Mouse (Mus musculus): ENCODE measurements around the gene Gucy2g. TPM values are rescaled to one million over a fixed set of nuclear protein-coding genes. Genes with fewer than 3 reads are reported as not detected.

The Gucy2g gene
- polyA plus RNA-seq, 1 experiment from 2014 or later = not detected

- WGBS = 74% methylated on average over 5 of the region's 5 CpGs
- Histone ChIP-seq H3K4me1 (ENCODE audit: control insufficient read depth in 2 of 2, insufficient read depth in 2 of 2, low read length in 2 of 2) (peaks cover 2 to 3% of the 10 kb centered on the region in 2 experiments; a peak in 1 of 4 replicates), H3K36me3 (ENCODE audit: control insufficient read depth, insufficient read depth, low read length) (peaks cover 19% of the 10 kb centered on the region), H3K27ac (replicated peaks in 1 of 2; ENCODE audit: control insufficient read depth in 1 of 2, insufficient read depth in 1 of 2, low read depth in 2 of 2, low read length in 2 of 2) (no peak overlapping the region), H3K9ac (ENCODE audit: low read length) (no peak overlapping the region), H3K4me2 (ENCODE audit: low read length) (no peak overlapping the region), H3K27me3 (ENCODE audit: control insufficient read depth, insufficient read depth, low read length) (no peaks in the 10 kb centered on the region), H3K4me3 (ENCODE audit: control insufficient read depth in 1 of 2, insufficient read depth in 1 of 2, low read depth in 1 of 2, low read length in 2 of 2) (no peak overlapping the region), H3K9me3 (ENCODE audit: control insufficient read depth, low read length) (no peaks in the 10 kb centered on the region)
- ATAC-seq (ENCODE audit: insufficient number of reproducible peaks, insufficient read depth, low FRiP score, low read depth) = no peak
Observed at GRCm38 (mm10) chr19:55269051-55269450, 28.0 kb upstream of the Gucy2g start.

- Histone ChIP-seq H3K9me3 (ENCODE audit: control insufficient read depth, low read length) (no peaks in the 10 kb centered on the region), H3K27me3 (ENCODE audit: control insufficient read depth, insufficient read depth, low read length) (no peaks in the 10 kb centered on the region), H3K36me3 (ENCODE audit: control insufficient read depth, insufficient read depth, low read length) (peaks cover 17% of the 10 kb centered on the region), H3K4me1 (ENCODE audit: control insufficient read depth in 2 of 2, insufficient read depth in 2 of 2, low read length in 2 of 2) (peaks cover 2 to 3% of the 10 kb centered on the region in 2 experiments; a peak in 1 of 4 replicates), H3K4me3 (ENCODE audit: control insufficient read depth in 1 of 2, insufficient read depth in 1 of 2, low read depth in 1 of 2, low read length in 2 of 2) (no peak overlapping the region), H3K9ac (ENCODE audit: low read length) (no peak overlapping the region), H3K27ac (replicated peaks in 1 of 2; ENCODE audit: control insufficient read depth in 1 of 2, insufficient read depth in 1 of 2, low read depth in 2 of 2, low read length in 2 of 2) (no peak overlapping the region), H3K4me2 (ENCODE audit: low read length) (no peak overlapping the region)
- WGBS = 59% methylated on average over 3 of the region's 3 CpGs
- ATAC-seq (ENCODE audit: insufficient number of reproducible peaks, insufficient read depth, low FRiP score, low read depth) = no peak
Observed at GRCm38 (mm10) chr19:55268150-55268549, 27.1 kb upstream of the Gucy2g start.

GRCm38 (mm10) chr19:55266786-55267185 is 25.8 kb upstream of the Gucy2g start:
- H3K27ac ChIP-seq (replicated peaks in 1 of 2; ENCODE audit: control insufficient read depth in 1 of 2, insufficient read depth in 1 of 2, low read depth in 2 of 2, low read length in 2 of 2) = no peak overlapping the region
- 87% methylated on average over 3 of the region's 3 CpGs for WGBS
- no peak for ATAC-seq (ENCODE audit: insufficient number of reproducible peaks, insufficient read depth, low FRiP score, low read depth)

GRCm38 (mm10) chr19:55265269-55265668 is 24.2 kb upstream of the Gucy2g start:
- no peak overlapping the region for H3K27ac ChIP-seq (replicated peaks in 1 of 2; ENCODE audit: control insufficient read depth in 1 of 2, insufficient read depth in 1 of 2, low read depth in 2 of 2, low read length in 2 of 2)
- H3K9ac ChIP-seq (ENCODE audit: low read length) = no peak overlapping the region
- no peaks in the 10 kb centered on the region for H3K27me3 ChIP-seq (ENCODE audit: control insufficient read depth, insufficient read depth, low read length)
- H3K4me3 ChIP-seq (ENCODE audit: control insufficient read depth in 1 of 2, insufficient read depth in 1 of 2, low read depth in 1 of 2, low read length in 2 of 2) = no peak overlapping the region
- ATAC-seq (ENCODE audit: insufficient number of reproducible peaks, insufficient read depth, low FRiP score, low read depth) = no peak
- 72% methylated on average over 3 of the region's 3 CpGs for WGBS
- H3K9me3 ChIP-seq (ENCODE audit: control insufficient read depth, low read length) = no peaks in the 10 kb centered on the region
- peaks cover 5% of the 10 kb centered on the region; the same call in 1 of the 2 replicates for H3K36me3 ChIP-seq (ENCODE audit: control insufficient read depth, insufficient read depth, low read length)
- peaks cover 2 to 6% of the 10 kb centered on the region in 2 experiments; a peak in 1 of 4 replicates for H3K4me1 ChIP-seq (ENCODE audit: control insufficient read depth in 2 of 2, insufficient read depth in 2 of 2, low read length in 2 of 2)
- H3K4me2 ChIP-seq (ENCODE audit: low read length) = no peak overlapping the region

More at GRCm38 (mm10) chr19:55266786-55267185, 25.8 kb upstream of the Gucy2g start:
- no peak overlapping the region for H3K9ac ChIP-seq (ENCODE audit: low read length)
- H3K4me2 ChIP-seq (ENCODE audit: low read length) = no peak overlapping the region
- H3K4me3 ChIP-seq (ENCODE audit: control insufficient read depth in 1 of 2, insufficient read depth in 1 of 2, low read depth in 1 of 2, low read length in 2 of 2) = no peak overlapping the region
- H3K36me3 ChIP-seq (ENCODE audit: control insufficient read depth, insufficient read depth, low read length) = peaks cover 9% of the 10 kb centered on the region
- H3K27me3 ChIP-seq (ENCODE audit: control insufficient read depth, insufficient read depth, low read length) = no peaks in the 10 kb centered on the region
- H3K9me3 ChIP-seq (ENCODE audit: control insufficient read depth, low read length) = no peaks in the 10 kb centered on the region
- H3K4me1 ChIP-seq (ENCODE audit: control insufficient read depth in 2 of 2, insufficient read depth in 2 of 2, low read length in 2 of 2) = peaks cover 2 to 3% of the 10 kb centered on the region in 2 experiments; a peak in 1 of 4 replicates

- no peak overlapping the region for H3K4me2 ChIP-seq (ENCODE audit: low read length)
- no peak overlapping the region for H3K9ac ChIP-seq (ENCODE audit: low read length)
- no peaks in the 10 kb centered on the region for H3K27me3 ChIP-seq (ENCODE audit: control insufficient read depth, insufficient read depth, low read length)
- no peak overlapping the region for H3K27ac ChIP-seq (replicated peaks in 1 of 2; ENCODE audit: control insufficient read depth in 1 of 2, insufficient read depth in 1 of 2, low read depth in 2 of 2, low read length in 2 of 2)
- no peak overlapping the region for H3K4me3 ChIP-seq (ENCODE audit: control insufficient read depth in 1 of 2, insufficient read depth in 1 of 2, low read depth in 1 of 2, low read length in 2 of 2)
- WGBS = 63% methylated on average over 12 of the region's 12 CpGs
- no peaks in the 10 kb centered on the region for H3K9me3 ChIP-seq (ENCODE audit: control insufficient read depth, low read length)
- ATAC-seq (ENCODE audit: insufficient number of reproducible peaks, insufficient read depth, low FRiP score, low read depth) = no peak
- H3K4me1 ChIP-seq (ENCODE audit: control insufficient read depth in 2 of 2, insufficient read depth in 2 of 2, low read length in 2 of 2) = peaks cover 3 to 7% of the 10 kb centered on the region in 2 experiments; a peak in 3 of 4 replicates
- H3K36me3 ChIP-seq (ENCODE audit: control insufficient read depth, insufficient read depth, low read length) = no peaks in the 10 kb centered on the region
Observed at GRCm38 (mm10) chr19:55260389-55261184, 19.6 kb upstream of the Gucy2g start.

- WGBS = 88% methylated on average over 5 of the region's 5 CpGs
- H3K27me3 ChIP-seq (ENCODE audit: control insufficient read depth, insufficient read depth, low read length) = no peaks in the 10 kb centered on the region
- H3K36me3 ChIP-seq (ENCODE audit: control insufficient read depth, insufficient read depth, low read length) = no peaks in the 10 kb centered on the region
- no peak overlapping the region for H3K4me2 ChIP-seq (ENCODE audit: low read length)
- ATAC-seq (ENCODE audit: insufficient number of reproducible peaks, insufficient read depth, low FRiP score, low read depth) = no peak
- no peak overlapping the region for H3K4me3 ChIP-seq (ENCODE audit: control insufficient read depth in 1 of 2, insufficient read depth in 1 of 2, low read depth in 1 of 2, low read length in 2 of 2)
- H3K9me3 ChIP-seq (ENCODE audit: control insufficient read depth, low read length) = no peaks in the 10 kb centered on the region
- no peak overlapping the region for H3K27ac ChIP-seq (replicated peaks in 1 of 2; ENCODE audit: control insufficient read depth in 1 of 2, insufficient read depth in 1 of 2, low read depth in 2 of 2, low read length in 2 of 2)
- H3K9ac ChIP-seq (ENCODE audit: low read length) = no peak overlapping the region
- peaks cover 3 to 18% of the 10 kb centered on the region in 2 experiments; a peak in 3 of 4 replicates for H3K4me1 ChIP-seq (ENCODE audit: control insufficient read depth in 2 of 2, insufficient read depth in 2 of 2, low read length in 2 of 2)
Observed at GRCm38 (mm10) chr19:55258514-55258913, 17.5 kb upstream of the Gucy2g start.

GRCm38 (mm10) chr19:55257656-55258375 is 16.8 kb upstream of the Gucy2g start:
- Histone ChIP-seq H3K9ac (ENCODE audit: low read length) (no peak overlapping the region), H3K4me2 (ENCODE audit: low read length) (no peak overlapping the region), H3K4me3 (ENCODE audit: control insufficient read depth in 1 of 2, insufficient read depth in 1 of 2, low read depth in 1 of 2, low read length in 2 of 2) (no peak overlapping the region), H3K36me3 (ENCODE audit: control insufficient read depth, insufficient read depth, low read length) (no peaks in the 10 kb centered on the region), H3K9me3 (ENCODE audit: control insufficient read depth, low read length) (no peaks in the 10 kb centered on the region), H3K4me1 (ENCODE audit: control insufficient read depth in 2 of 2, insufficient read depth in 2 of 2, low read length in 2 of 2) (peaks cover 3 to 22% of the 10 kb centered on the region in 2 experiments; a peak in 3 of 4 replicates), H3K27ac (replicated peaks in 1 of 2; ENCODE audit: control insufficient read depth in 1 of 2, insufficient read depth in 1 of 2, low read depth in 2 of 2, low read length in 2 of 2) (no peak overlapping the region), H3K27me3 (ENCODE audit: control insufficient read depth, insufficient read depth, low read length) (no peaks in the 10 kb centered on the region)
- 53% methylated on average over 5 of the region's 5 CpGs for WGBS
- no peak for ATAC-seq (ENCODE audit: insufficient number of reproducible peaks, insufficient read depth, low FRiP score, low read depth)

Data from heart, embryonic 14.5 days (tissue).